Mouse (Mus musculus) olfactory bulb, adult 2 months (tissue): Measurements from ENCODE around the gene Herc4. TPM values are rescaled to one million over a fixed set of nuclear protein-coding genes. Genes with fewer than 3 reads are reported as not detected.

Experiments used
- H3K27ac ChIP-seq: fragments of 200-500 bp; 2 replicates; pipeline ENCODE4 v1.5.1; 2012; ENCODE audit warnings: low read depth, low read length; ENCODE audit not compliant: insufficient read depth
- H3K4me1 ChIP-seq: fragments of 200-500 bp; 2 replicates; pipeline ENCODE4 v1.6.1; 2012; ENCODE audit warnings: low read length; ENCODE audit not compliant: control insufficient read depth, insufficient read depth
- H3K4me3 ChIP-seq: fragments of 200-500 bp; 2 replicates; pipeline ENCODE4 v1.5.1; 2012; ENCODE audit warnings: mild to moderate bottlenecking, low read depth, low read length, moderate library complexity; ENCODE audit not compliant: insufficient read depth
- CTCF ChIP-seq: fragments of 200-500 bp; IDR thresholded peaks from 2 replicates; pipeline ENCODE4 v1.5.1; 2012; ENCODE audit warnings: low read depth, mild to moderate bottlenecking, low read length, moderate library complexity; ENCODE audit not compliant: insufficient read depth
- POLR2A ChIP-seq: fragments of 200-500 bp; IDR thresholded peaks from 2 replicates; pipeline ENCODE4 v1.6.1; 2012; ENCODE audit warnings: mild to moderate bottlenecking, low read depth, low read length, moderate library complexity; ENCODE audit not compliant: insufficient read depth
- WGBS: fragments of 180-500 bp; shearing (Covaris S2); methylation state at CpG from one replicate; pipeline ENCODE4 v1.1.7; 2018; 5-methylcytosine and 5-hydroxymethylcytosine counted together
- polyA plus RNA-seq: library from polyadenylated mRNA; stranded (reverse); fragments of >200 nt; gene quantifications from 2 replicates; pipeline ENCODE4 v1.2.4, GENCODE M21; 2012; ENCODE audit warnings: low replicate concordance; ENCODE audit not compliant: missing spikeins, insufficient read depth, insufficient read length

Gene Herc4
- polyA plus RNA-seq, 1 experiment = not detected

DNA sequence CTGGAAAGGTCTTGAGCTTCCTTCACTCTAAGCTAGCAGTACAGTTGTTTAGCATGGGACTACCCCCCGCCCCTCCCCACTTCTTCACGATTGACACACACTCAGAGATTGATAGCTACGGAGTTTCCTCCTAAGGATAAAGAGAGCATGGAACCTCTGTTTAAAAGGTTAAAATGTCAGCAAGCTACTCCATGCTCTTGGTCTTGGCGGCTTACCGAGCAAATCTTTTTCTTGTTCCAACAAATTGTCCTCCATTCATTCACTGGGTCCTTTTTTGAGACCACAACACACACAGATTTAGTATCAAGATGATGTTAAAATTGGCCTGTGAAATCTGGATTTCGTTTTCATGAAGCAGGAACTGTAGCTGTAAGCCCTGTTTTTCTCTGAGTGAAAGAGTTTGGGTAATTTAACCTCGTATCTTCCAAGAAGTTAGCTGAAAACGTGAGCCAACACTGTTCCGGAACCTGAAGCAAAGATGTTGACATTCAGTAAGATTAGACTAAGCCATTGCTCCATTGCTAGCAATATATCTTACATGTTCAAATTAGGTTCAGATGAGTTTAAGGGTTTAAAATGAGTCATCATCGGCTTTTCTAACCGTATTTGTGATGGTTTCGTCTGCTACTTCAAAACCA, 693 bp upstream of the Herc4 start:
- Histone ChIP-seq H3K27ac (0 out of 2 replicates have a peak overlapping the region, but pooled peaks have one; percentile 58), H3K4me3 (no peak overlapping the region), H3K4me1 (no peaks in the 10 kb centered on the region)
- WGBS = 14% methylated on average over 12 of the region's 12 CpGs
- no peak for TF ChIP-seq POLR2A
- TF ChIP-seq CTCF = no peak

DNA sequence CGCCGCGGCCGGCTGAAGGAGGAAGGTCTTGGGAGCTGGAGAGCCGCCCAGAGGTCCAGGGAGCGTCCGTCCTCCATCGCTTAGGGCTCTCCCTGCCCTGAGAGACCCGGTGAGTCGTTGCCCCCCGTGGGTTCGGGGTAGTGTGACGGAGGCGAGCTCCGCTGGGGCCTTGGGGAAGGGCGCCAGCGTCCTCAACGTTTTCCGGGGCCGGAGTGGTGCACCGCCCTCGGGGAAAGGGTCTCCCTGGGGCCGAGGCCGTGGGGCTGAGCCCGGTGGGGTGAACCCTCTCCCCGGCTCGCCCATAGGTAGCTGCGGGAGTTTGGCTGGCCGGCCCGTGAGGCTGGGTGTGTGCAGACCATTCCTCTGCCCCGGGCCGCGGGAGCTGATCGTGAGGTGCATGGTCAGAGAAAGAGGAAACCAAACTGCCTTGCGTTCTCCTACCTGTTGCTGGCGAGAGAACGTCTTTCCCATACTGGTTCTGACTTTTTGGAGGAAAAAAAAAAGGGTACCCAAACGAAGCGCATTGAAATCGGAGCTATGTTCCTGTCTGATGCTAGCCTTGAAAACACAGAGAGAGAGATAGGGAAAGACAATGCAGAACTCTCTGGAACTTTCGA, 553 bp downstream of the Herc4 start:
- under 1% methylated on average over 40 of the region's 41 CpGs for WGBS
- Histone ChIP-seq H3K27ac (peak overlapping the region; percentile 85), H3K4me1 (no peaks in the 10 kb centered on the region), H3K4me3 (peak overlapping the region; percentile 89)
- no peak for TF ChIP-seq POLR2A
- TF ChIP-seq CTCF = no peak

DNA sequence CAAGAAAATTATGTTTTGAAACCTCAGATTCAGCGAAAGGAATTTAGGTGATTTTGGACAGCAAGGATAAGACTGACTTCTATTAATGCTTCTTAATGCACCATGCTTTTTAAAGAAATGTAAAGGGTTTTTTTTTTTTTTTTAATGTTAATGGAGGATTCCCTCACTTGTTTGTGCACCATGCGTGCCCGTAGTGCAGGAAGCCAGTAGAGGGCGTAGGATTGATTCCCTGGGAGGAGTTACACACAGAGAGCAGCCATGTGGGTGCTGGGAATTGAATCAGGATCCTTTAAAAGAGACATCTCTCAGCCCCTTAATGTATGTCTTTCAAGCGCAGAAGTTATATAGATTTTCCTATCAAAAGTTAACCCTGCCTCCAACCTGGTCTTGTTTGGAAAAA, 1.1 kb downstream of the Herc4 start:
- WGBS = 15% methylated on average over 5 of the region's 5 CpGs
- H3K27ac ChIP-seq = no peak overlapping the region
- no peak for TF ChIP-seq CTCF
- TF ChIP-seq POLR2A = no peak
- no peak overlapping the region for H3K4me3 ChIP-seq
- no peaks in the 10 kb centered on the region for H3K4me1 ChIP-seq

DNA sequence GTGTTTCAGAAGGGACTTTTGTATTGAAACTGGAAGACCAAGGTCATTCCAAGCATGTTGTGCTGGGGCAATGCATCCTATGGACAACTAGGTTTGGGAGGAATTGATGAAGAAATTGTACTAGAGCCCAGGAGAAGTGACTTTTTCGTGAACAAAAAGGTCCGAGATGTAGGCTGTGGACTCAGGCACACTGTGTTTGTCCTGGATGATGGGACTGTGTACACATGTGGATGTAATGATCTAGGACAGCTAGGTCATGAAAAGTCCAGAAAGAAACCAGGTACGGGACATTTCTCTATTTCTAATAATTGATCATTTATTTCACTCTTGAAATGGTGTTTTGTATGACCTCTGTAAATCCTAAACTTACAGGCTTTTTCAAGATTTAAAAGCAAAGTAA, 2.2 kb downstream of the Herc4 start:
- WGBS = 97% methylated on average over 3 of the region's 3 CpGs
- H3K4me1 ChIP-seq = no peaks in the 10 kb centered on the region
- H3K4me3 ChIP-seq = no peak overlapping the region
- no peak overlapping the region for H3K27ac ChIP-seq
- TF ChIP-seq POLR2A (no peak), CTCF (no peak)

DNA sequence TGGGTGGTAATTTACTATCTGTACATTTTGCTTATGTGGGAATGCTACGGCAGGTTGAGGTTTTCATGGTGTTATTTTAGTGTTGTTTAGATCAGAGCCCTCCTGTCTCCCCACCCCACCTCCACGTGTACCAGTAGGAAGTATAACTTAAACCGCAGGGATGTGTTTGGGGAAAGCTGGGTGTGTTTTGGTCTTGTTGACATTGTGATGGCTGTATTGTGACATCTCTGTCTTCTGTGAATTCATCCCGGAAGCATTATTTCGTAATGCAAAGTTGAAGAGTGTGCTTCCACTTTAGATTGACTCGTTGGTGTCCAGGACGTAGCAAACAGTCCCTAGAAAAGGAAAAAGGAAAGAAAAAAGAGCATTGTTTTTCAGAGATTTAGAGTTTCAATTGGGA, 3.8 kb downstream of the Herc4 start:
- no peak overlapping the region for H3K27ac ChIP-seq
- TF ChIP-seq CTCF (no peak), POLR2A (no peak)
- WGBS = 83% methylated on average over 7 of the region's 7 CpGs
- no peaks in the 10 kb centered on the region for H3K4me1 ChIP-seq
- H3K4me3 ChIP-seq = no peak overlapping the region

DNA sequence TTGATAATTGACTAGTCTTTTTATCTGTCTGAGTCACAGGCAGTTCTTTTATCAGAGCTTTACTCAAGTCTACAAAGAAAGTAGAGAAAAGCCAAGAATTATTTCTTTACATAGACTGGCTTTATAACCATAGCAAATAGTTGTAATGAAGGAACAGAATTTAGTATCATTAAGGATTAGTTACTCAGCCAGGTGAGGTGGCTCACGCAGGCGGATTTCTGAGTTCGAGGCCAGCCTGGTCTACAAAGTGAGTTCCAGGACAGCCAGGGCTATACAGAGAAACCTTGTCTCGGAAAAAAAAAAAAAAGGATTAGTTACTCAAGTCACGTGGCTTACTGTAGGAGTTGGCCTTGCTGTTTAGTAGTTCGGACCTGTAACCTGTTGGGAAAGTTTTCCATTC, 4.8 kb downstream of the Herc4 start:
- Histone ChIP-seq H3K4me3 (no peak overlapping the region), H3K27ac (no peak overlapping the region), H3K4me1 (no peaks in the 10 kb centered on the region)
- no peak for TF ChIP-seq CTCF
- no peak for TF ChIP-seq POLR2A
- WGBS = 93% methylated on average over 6 of the region's 6 CpGs

DNA sequence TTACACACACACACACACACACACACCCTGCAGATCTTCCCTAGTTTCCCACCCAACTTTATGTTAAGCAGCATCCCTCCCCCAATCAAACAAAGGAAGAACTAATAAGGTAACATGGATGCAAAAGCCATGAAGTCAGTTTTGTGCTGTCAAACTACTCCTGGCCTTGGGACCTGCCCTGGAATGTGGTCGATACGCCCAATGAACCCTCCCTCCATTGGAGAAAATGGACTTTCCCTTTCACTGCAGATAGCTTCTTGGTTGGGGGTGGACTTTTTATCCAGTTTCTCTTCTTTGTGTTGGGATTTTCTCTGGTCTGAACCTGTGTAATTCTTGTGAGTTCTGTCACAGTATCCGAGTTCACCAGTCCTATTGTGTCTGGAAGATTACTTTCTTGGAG, 15.1 kb downstream of the Herc4 start:
- TF ChIP-seq CTCF (no peak), POLR2A (no peak)
- 81% methylated on average over 3 of the region's 3 CpGs for WGBS
- Histone ChIP-seq H3K27ac (no peak overlapping the region), H3K4me3 (no peak overlapping the region), H3K4me1 (no peaks in the 10 kb centered on the region)

DNA sequence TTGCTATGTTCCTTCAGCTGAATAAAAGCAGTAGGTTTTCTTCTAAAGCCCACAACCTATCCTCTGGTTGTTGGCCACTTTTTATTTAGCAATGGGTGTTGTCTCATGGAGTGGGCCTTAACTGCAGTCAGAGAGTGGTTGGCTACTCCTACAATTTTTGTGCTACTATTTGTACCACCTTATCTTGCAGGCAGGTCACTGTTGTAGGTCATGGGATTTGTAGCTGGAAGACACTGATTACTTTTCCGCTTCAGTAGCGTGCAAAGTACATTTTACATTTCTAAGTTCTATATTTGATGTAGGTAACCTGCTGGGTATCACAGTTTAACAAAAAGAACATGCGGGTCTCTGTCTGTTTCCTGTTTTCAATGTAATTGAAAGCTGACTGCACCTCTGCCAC, 15.7 kb downstream of the Herc4 start:
- no peaks in the 10 kb centered on the region for H3K4me1 ChIP-seq
- H3K27ac ChIP-seq = no peak overlapping the region
- TF ChIP-seq CTCF (no peak), POLR2A (no peak)
- H3K4me3 ChIP-seq = no peak overlapping the region
- WGBS = 93% methylated on average over 3 of the region's 3 CpGs

DNA sequence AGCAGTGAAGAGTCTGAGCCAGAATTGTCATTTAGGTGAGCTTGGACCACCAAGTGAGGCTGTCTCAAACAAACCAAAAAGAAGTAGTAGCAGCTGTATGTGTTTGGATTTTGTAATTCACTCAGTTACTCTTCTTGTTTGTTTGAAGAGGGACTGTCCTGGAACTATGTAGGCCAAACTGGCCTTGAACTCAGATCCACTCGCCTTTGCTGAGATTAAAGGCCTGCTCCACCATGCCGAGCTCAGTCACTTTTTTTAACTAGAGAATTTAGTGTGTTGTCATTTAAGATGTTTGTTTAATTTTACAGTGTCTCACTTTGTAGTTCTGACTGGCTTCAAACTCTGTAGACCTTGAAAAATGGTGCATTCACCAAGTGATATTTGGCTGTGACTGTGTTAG, 24.3 kb downstream of the Herc4 start:
- Histone ChIP-seq H3K27ac (no peak overlapping the region), H3K4me1 (0 out of 2 replicates have a peak, but pooled peaks cover 2% of the 10 kb centered on the region), H3K4me3 (no peak overlapping the region)
- no peak for TF ChIP-seq POLR2A
- no peak for TF ChIP-seq CTCF
- 89% methylated on average over 2 of the region's 2 CpGs for WGBS
